Mouse (Mus musculus) neural tube, embryonic 13.5 days (tissue): ENCODE measurements around the gene Ppp1r32. TPM values are rescaled to one million over a fixed set of nuclear protein-coding genes. Genes with fewer than 3 reads are reported as not detected.

Experiments used
- ATAC-seq: fragments of 200-750 bp; cut with Nextera tagmentation; 2 replicates; pipeline ENCODE4 v1.8.0; 2017; ENCODE audit warnings: low read depth, mild to moderate bottlenecking, moderate TSS enrichment, moderate library complexity
- H3K27ac ChIP-seq: fragments of 300-500 bp; sonication (generic); replicated peaks from 2 replicates; pipeline ENCODE4 v1.5.1; 2015; ENCODE audit warnings: moderate library complexity, mild to moderate bottlenecking, inconsistent platforms
- H3K27me3 ChIP-seq: fragments of 300-500 bp; sonication (generic); 2 replicates; pipeline ENCODE4 v1.6.1; 2015; ENCODE audit warnings: mild to moderate bottlenecking, inconsistent platforms
- H3K36me3 ChIP-seq: fragments of 300-500 bp; sonication (generic); 2 replicates; pipeline ENCODE4 v1.6.1; 2015; ENCODE audit warnings: mild to moderate bottlenecking, inconsistent platforms
- H3K4me1 ChIP-seq: fragments of 300-500 bp; sonication (generic); replicated peaks from 2 replicates; pipeline ENCODE4 v1.6.1; 2015; ENCODE audit warnings: inconsistent platforms
- H3K4me2 ChIP-seq: fragments of 300-500 bp; sonication (generic); 2 replicates; pipeline ENCODE4 v1.6.1; 2015; ENCODE audit warnings: inconsistent platforms, mild to moderate bottlenecking, moderate library complexity
- H3K4me3 ChIP-seq: fragments of 300-500 bp; sonication (generic); 2 replicates; pipeline ENCODE4 v1.5.1; 2015; ENCODE audit warnings: mild to moderate bottlenecking, inconsistent platforms
- H3K9ac ChIP-seq: fragments of 300-500 bp; sonication (generic); 2 replicates; pipeline ENCODE4 v1.6.1; 2015; ENCODE audit warnings: moderate library complexity, mild to moderate bottlenecking, inconsistent platforms
- H3K9me3 ChIP-seq: fragments of 300-500 bp; sonication (generic); 2 replicates; pipeline ENCODE4 v1.6.1; 2016; ENCODE audit warnings: inconsistent platforms
- WGBS: fragments of 180-500 bp; shearing (Covaris S2); methylation state at CpG from one replicate; pipeline ENCODE4 v1.1.7; 2015; 5-methylcytosine and 5-hydroxymethylcytosine counted together
- polyA plus RNA-seq: library from polyadenylated mRNA; unstranded; fragments of >200 nt; fragmentation: Nextera tagmentation; extraction: Ambion mirVana; gene quantifications from 2 replicates; pipeline ENCODE4 v1.2.1, GENCODE M21; 2015

Gene Ppp1r32
- polyA plus RNA-seq, 1 experiment from 2014 or later = 0.18 TPM

- Histone ChIP-seq H3K36me3 (no peaks in the 10 kb centered on the region), H3K27me3 (peaks cover 80% of the 10 kb centered on the region)
- WGBS = under 1% methylated on average over 95 of the region's 96 CpGs
Observed at GRCm38 (mm10) chr19:10456752-10457483, 25.8 kb downstream of the Ppp1r32 start, which contains the start of gene Lrrc10b. TSS of gene Lrrc10b (minus strand) at chr19:10457473.

GRCm38 (mm10) chr19:10455437-10455806 lies 27.3 kb downstream of the Ppp1r32 start:
- WGBS = 78% methylated on average over 3 of the region's 3 CpGs
- Histone ChIP-seq H3K9me3 (no peaks in the 10 kb centered on the region), H3K4me1 (peaks cover 23% of the 10 kb centered on the region), H3K36me3 (no peaks in the 10 kb centered on the region), H3K27me3 (peaks cover 68% of the 10 kb centered on the region), H3K27ac (no peak overlapping the region), H3K4me2 (no peak overlapping the region), H3K9ac (no peak overlapping the region), H3K4me3 (no peak overlapping the region)
- ATAC-seq = no peak

More at GRCm38 (mm10) chr19:10456752-10457483, 25.8 kb downstream of the Ppp1r32 start, which contains the start of gene Lrrc10b:
- peak within 1 kb of the TSS; percentile 83 for H3K4me2 ChIP-seq
- peak; percentile 73 for ATAC-seq
- H3K4me1 ChIP-seq = peaks cover 23% of the 10 kb centered on the region
- H3K4me3 ChIP-seq = peak within 1 kb of the TSS; percentile 50
- no peaks in the 10 kb centered on the region for H3K9me3 ChIP-seq
- peak within 1 kb of the TSS; percentile 54 for H3K27ac ChIP-seq
- H3K9ac ChIP-seq = peak within 1 kb of the TSS; percentile 64

- peaks cover 63% of the 10 kb centered on the region for H3K27me3 ChIP-seq
- H3K27ac ChIP-seq = no peak overlapping the region
- H3K4me2 ChIP-seq = no peak overlapping the region
- peaks cover 23% of the 10 kb centered on the region for H3K4me1 ChIP-seq
- ATAC-seq = no peak
- 69% methylated on average over 4 of the region's 4 CpGs for WGBS
- H3K36me3 ChIP-seq = no peaks in the 10 kb centered on the region
- H3K9me3 ChIP-seq = no peaks in the 10 kb centered on the region
- no peak overlapping the region for H3K4me3 ChIP-seq
- no peak overlapping the region for H3K9ac ChIP-seq
Observed at GRCm38 (mm10) chr19:10454718-10455436, 27.9 kb downstream of the Ppp1r32 start.

GRCm38 (mm10) chr19:10449708-10450107 lies 33.0 kb downstream of the Ppp1r32 start:
- Histone ChIP-seq H3K9ac (no peak overlapping the region), H3K4me1 (no peaks in the 10 kb centered on the region), H3K4me3 (no peak overlapping the region), H3K9me3 (no peaks in the 10 kb centered on the region), H3K27me3 (peaks cover 21% of the 10 kb centered on the region), H3K4me2 (no peak overlapping the region), H3K36me3 (peaks cover 25% of the 10 kb centered on the region), H3K27ac (no peak overlapping the region)
- 8% methylated on average over 3 of the region's 3 CpGs for WGBS
- peak; percentile 38; the same call in 1 of the 2 replicates for ATAC-seq

DNA sequence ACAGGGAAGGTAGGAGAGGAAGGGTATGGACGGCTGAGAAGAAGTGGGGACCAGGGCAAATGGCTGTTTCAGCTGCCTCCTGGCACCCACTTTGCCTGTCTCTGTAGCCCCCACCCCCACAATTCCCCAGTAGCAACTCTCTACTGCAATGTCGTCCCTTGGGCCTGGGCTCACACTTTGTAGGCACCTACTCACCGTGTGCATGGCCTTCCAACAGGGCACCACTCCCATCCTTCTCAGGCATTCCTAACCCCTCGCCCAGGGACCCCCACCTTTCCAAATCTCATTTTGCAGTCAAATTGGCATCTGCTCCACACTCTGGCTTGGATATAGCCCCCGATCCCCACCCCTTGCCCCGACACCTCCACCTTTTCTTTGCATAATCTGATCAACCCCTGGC lies 33.5 kb downstream of the Ppp1r32 start:
- peak; percentile 65; the same call in 1 of the 2 replicates for ATAC-seq
- H3K9me3 ChIP-seq = no peaks in the 10 kb centered on the region
- peaks cover 15% of the 10 kb centered on the region for H3K27me3 ChIP-seq
- no peak overlapping the region for H3K4me2 ChIP-seq
- no peaks in the 10 kb centered on the region for H3K4me1 ChIP-seq
- H3K36me3 ChIP-seq = peaks cover 30% of the 10 kb centered on the region
- H3K4me3 ChIP-seq = no peak overlapping the region
- WGBS = 71% methylated on average over 6 of the region's 6 CpGs
- no peak overlapping the region for H3K27ac ChIP-seq
- H3K9ac ChIP-seq = no peak overlapping the region

GRCm38 (mm10) chr19:10448275-10448674 lies 34.5 kb downstream of the Ppp1r32 start:
- Histone ChIP-seq H3K9me3 (no peaks in the 10 kb centered on the region), H3K36me3 (peaks cover 39% of the 10 kb centered on the region), H3K4me2 (no peak overlapping the region), H3K27me3 (peaks cover 8% of the 10 kb centered on the region; the same call in 1 of the 2 replicates), H3K27ac (no peak overlapping the region), H3K4me1 (no peaks in the 10 kb centered on the region), H3K4me3 (no peak overlapping the region), H3K9ac (no peak overlapping the region)
- WGBS = 90% methylated on average over 6 of the region's 7 CpGs
- ATAC-seq = no peak

- Histone ChIP-seq H3K9me3 (no peaks in the 10 kb centered on the region), H3K9ac (no peak overlapping the region), H3K27me3 (no peaks in the 10 kb centered on the region), H3K4me1 (no peaks in the 10 kb centered on the region), H3K27ac (no peak overlapping the region), H3K4me3 (no peak overlapping the region), H3K36me3 (peaks cover 52% of the 10 kb centered on the region), H3K4me2 (no peak overlapping the region)
- no peak for ATAC-seq
- 94% methylated on average over 15 of the region's 15 CpGs for WGBS
Observed at GRCm38 (mm10) chr19:10444685-10445369, 37.9 kb downstream of the Ppp1r32 start.

GRCm38 (mm10) chr19:10437521-10437920 lies 45.2 kb downstream of the Ppp1r32 start:
- 77% methylated on average over 1 of the region's 1 CpGs for WGBS
- Histone ChIP-seq H3K9ac (no peak overlapping the region), H3K36me3 (peaks cover 21% of the 10 kb centered on the region), H3K4me1 (no peaks in the 10 kb centered on the region), H3K27ac (no peak overlapping the region), H3K4me2 (no peak overlapping the region), H3K9me3 (no peaks in the 10 kb centered on the region), H3K4me3 (no peak overlapping the region), H3K27me3 (no peaks in the 10 kb centered on the region)
- ATAC-seq = no peak

DNA sequence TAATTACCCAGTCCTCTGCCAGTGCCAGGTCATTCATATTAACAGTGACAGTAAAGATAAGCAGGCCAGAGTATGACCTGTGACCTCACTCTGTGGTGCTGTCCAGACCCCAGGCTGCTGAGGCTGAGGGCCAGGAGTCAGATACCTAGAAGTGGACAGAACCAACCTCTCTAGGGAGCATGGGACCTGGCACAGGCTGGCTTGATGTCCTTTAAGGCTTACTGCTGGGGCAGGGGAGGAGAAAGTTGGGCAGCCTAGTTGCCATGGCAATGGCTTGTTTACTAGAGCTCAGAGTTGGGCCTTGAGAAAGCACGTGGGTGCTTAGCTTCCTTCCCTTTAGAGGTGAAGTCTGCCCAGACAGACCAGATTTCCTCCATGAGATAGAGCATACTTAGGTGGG lies 46.0 kb downstream of the Ppp1r32 start:
- no peaks in the 10 kb centered on the region for H3K9me3 ChIP-seq
- no peaks in the 10 kb centered on the region for H3K27me3 ChIP-seq
- no peak overlapping the region for H3K9ac ChIP-seq
- H3K27ac ChIP-seq = no peak overlapping the region
- ATAC-seq = no peak
- H3K4me3 ChIP-seq = no peak overlapping the region
- peaks cover 21% of the 10 kb centered on the region for H3K36me3 ChIP-seq
- no peak overlapping the region for H3K4me2 ChIP-seq
- no peaks in the 10 kb centered on the region for H3K4me1 ChIP-seq
- WGBS = 45% methylated on average over 1 of the region's 1 CpGs

- Histone ChIP-seq H3K9me3 (no peaks in the 10 kb centered on the region), H3K27me3 (no peaks in the 10 kb centered on the region), H3K4me3 (no peak overlapping the region), H3K4me2 (no peak overlapping the region), H3K9ac (no peak overlapping the region), H3K36me3 (peaks cover 19% of the 10 kb centered on the region), H3K4me1 (no peaks in the 10 kb centered on the region), H3K27ac (no peak overlapping the region)
- WGBS = 32% methylated on average over 3 of the region's 3 CpGs
- peak; percentile 32; the same call in 1 of the 2 replicates for ATAC-seq
Observed at GRCm38 (mm10) chr19:10435908-10436307, 46.8 kb downstream of the Ppp1r32 start.

- Histone ChIP-seq H3K27ac (no peak overlapping the region), H3K36me3 (peaks cover 9% of the 10 kb centered on the region), H3K27me3 (no peaks in the 10 kb centered on the region), H3K9ac (no peak overlapping the region), H3K4me2 (no peak overlapping the region), H3K9me3 (no peaks in the 10 kb centered on the region), H3K4me1 (peaks cover 7% of the 10 kb centered on the region), H3K4me3 (no peak overlapping the region)
- WGBS = 72% methylated on average over 6 of the region's 6 CpGs
- no peak for ATAC-seq
Observed at GRCm38 (mm10) chr19:10434927-10435326, 47.8 kb downstream of the Ppp1r32 start.
